Mouse (Mus musculus): ENCODE measurements at regions not wholly inside any gene's neighbourhood (a gene's known extent, or its start where the extent isn't known, plus 50 kb on each side); places are given as distances from the start of the nearest gene placed in this dataset.

GRCm38 (mm10) chr10:51056950-51057349 lies 162.4 kb downstream of the Sim1 start:
- Histone ChIP-seq H3K9me3 (no peaks in the 10 kb centered on the region), H3K4me2 (replicated peaks) (no peak overlapping the region), H3K9ac (no peak overlapping the region), H3K4me1 (peaks cover 6% of the 10 kb centered on the region; the same call in 1 of the 2 replicates), H3K27me3 (no peaks in the 10 kb centered on the region), H3K36me3 (no peaks in the 10 kb centered on the region), H3K4me3 (no peak overlapping the region), H3K27ac (no peak overlapping the region)
- ATAC-seq (ENCODE audit: low FRiP score, low read depth): peak; percentile 71
- WGBS: 20% methylated on average over 1 of the region's 1 CpGs

GRCm38 (mm10) chr10:51058333-51058732 lies 163.8 kb downstream of the Sim1 start:
- no peaks in the 10 kb centered on the region for H3K36me3 ChIP-seq

GRCm38 (mm10) chr10:51101590-51101989 lies 207.0 kb downstream of the Sim1 start:
- no peak for ATAC-seq (ENCODE audit: low FRiP score, low read depth)
- no peak overlapping the region for H3K4me3 ChIP-seq
- H3K4me1 ChIP-seq: 0 out of 2 replicates have a peak, but pooled peaks cover 4% of the 10 kb centered on the region

More at GRCm38 (mm10) chr10:51058333-51058732, 163.8 kb downstream of the Sim1 start:
- Histone ChIP-seq H3K9ac (no peak overlapping the region), H3K4me2 (replicated peaks) (no peak overlapping the region), H3K27ac (no peak overlapping the region), H3K4me3 (no peak overlapping the region), H3K27me3 (no peaks in the 10 kb centered on the region), H3K9me3 (no peaks in the 10 kb centered on the region), H3K4me1 (peaks cover 6% of the 10 kb centered on the region; the same call in 1 of the 2 replicates)
- ATAC-seq (ENCODE audit: low FRiP score, low read depth): no peak
- WGBS: 75% methylated on average over 5 of the region's 5 CpGs

GRCm38 (mm10) chr10:51151833-51152232 lies 257.3 kb downstream of the Sim1 start:
- H3K4me2 ChIP-seq (replicated peaks): no peak overlapping the region
- no peak overlapping the region for H3K4me3 ChIP-seq
- H3K9ac ChIP-seq: no peak overlapping the region
- ATAC-seq (ENCODE audit: low FRiP score, low read depth): no peak
- H3K4me1 ChIP-seq: peaks cover 13% of the 10 kb centered on the region
- H3K27ac ChIP-seq: no peak overlapping the region
- no peaks in the 10 kb centered on the region for H3K36me3 ChIP-seq
- H3K27me3 ChIP-seq: no peaks in the 10 kb centered on the region
- no peaks in the 10 kb centered on the region for H3K9me3 ChIP-seq

More at GRCm38 (mm10) chr10:51101590-51101989, 207.0 kb downstream of the Sim1 start:
- Histone ChIP-seq H3K9me3 (no peaks in the 10 kb centered on the region), H3K36me3 (no peaks in the 10 kb centered on the region), H3K27ac (no peak overlapping the region), H3K9ac (no peak overlapping the region), H3K4me2 (replicated peaks) (no peak overlapping the region), H3K27me3 (no peaks in the 10 kb centered on the region)
- 88% methylated on average over 1 of the region's 1 CpGs for WGBS

GRCm38 (mm10) chr10:51153484-51153985 lies 259.0 kb downstream of the Sim1 start:
- Histone ChIP-seq H3K27ac (no peak overlapping the region), H3K9me3 (no peaks in the 10 kb centered on the region), H3K9ac (no peak overlapping the region), H3K4me1 (peaks cover 13% of the 10 kb centered on the region), H3K27me3 (no peaks in the 10 kb centered on the region), H3K4me3 (peak overlapping the region; percentile 28), H3K36me3 (no peaks in the 10 kb centered on the region), H3K4me2 (replicated peaks) (peak overlapping the region; percentile 61)
- WGBS: 9% methylated on average over 13 of the region's 13 CpGs
- peak; percentile 66; the same call in 1 of the 2 replicates for ATAC-seq (ENCODE audit: low FRiP score, low read depth)

GRCm38 (mm10) chr10:51154016-51154415 lies 259.5 kb downstream of the Sim1 start:
- no peak overlapping the region; the same call in 1 of the 2 replicates for H3K4me3 ChIP-seq
- peaks cover 13% of the 10 kb centered on the region for H3K4me1 ChIP-seq
- no peak overlapping the region for H3K9ac ChIP-seq
- ATAC-seq (ENCODE audit: low FRiP score, low read depth): no peak
- 23% methylated on average over 2 of the region's 2 CpGs for WGBS
- H3K27me3 ChIP-seq: no peaks in the 10 kb centered on the region
- H3K36me3 ChIP-seq: no peaks in the 10 kb centered on the region
- no peak overlapping the region for H3K27ac ChIP-seq
- H3K4me2 ChIP-seq (replicated peaks): peak overlapping the region; percentile 61
- no peaks in the 10 kb centered on the region for H3K9me3 ChIP-seq

- H3K27me3 ChIP-seq: no peaks in the 10 kb centered on the region
- H3K9me3 ChIP-seq: no peaks in the 10 kb centered on the region
- H3K4me2 ChIP-seq (replicated peaks): no peak overlapping the region
- H3K27ac ChIP-seq: no peak overlapping the region
- H3K4me1 ChIP-seq: peaks cover 13% of the 10 kb centered on the region
- ATAC-seq (ENCODE audit: low FRiP score, low read depth): peak; percentile 61; the same call in 1 of the 2 replicates
- no peak overlapping the region for H3K4me3 ChIP-seq
- H3K36me3 ChIP-seq: no peaks in the 10 kb centered on the region
- no peak overlapping the region for H3K9ac ChIP-seq
- 52% methylated on average over 2 of the region's 2 CpGs for WGBS
Observed at GRCm38 (mm10) chr10:51154743-51155142, 260.2 kb downstream of the Sim1 start.

GRCm38 (mm10) chr10:51173619-51174018 lies 279.1 kb downstream of the Sim1 start:
- Histone ChIP-seq H3K27ac (no peak overlapping the region), H3K36me3 (no peaks in the 10 kb centered on the region), H3K4me1 (no peaks in the 10 kb centered on the region), H3K27me3 (no peaks in the 10 kb centered on the region), H3K4me2 (replicated peaks) (no peak overlapping the region), H3K9me3 (no peaks in the 10 kb centered on the region), H3K4me3 (no peak overlapping the region), H3K9ac (no peak overlapping the region)
- ATAC-seq (ENCODE audit: low FRiP score, low read depth): no peak
- 76% methylated on average over 3 of the region's 3 CpGs for WGBS

- no peaks in the 10 kb centered on the region for H3K27me3 ChIP-seq
- 80% methylated on average over 3 of the region's 3 CpGs for WGBS
- H3K9me3 ChIP-seq: no peaks in the 10 kb centered on the region
- no peak overlapping the region for H3K4me2 ChIP-seq (replicated peaks)
- H3K27ac ChIP-seq: no peak overlapping the region
- no peaks in the 10 kb centered on the region for H3K4me1 ChIP-seq
- no peaks in the 10 kb centered on the region for H3K36me3 ChIP-seq
- ATAC-seq (ENCODE audit: low FRiP score, low read depth): no peak
- no peak overlapping the region for H3K9ac ChIP-seq
- H3K4me3 ChIP-seq: no peak overlapping the region
Observed at GRCm38 (mm10) chr10:51175993-51176577, 281.5 kb downstream of the Sim1 start.

GRCm38 (mm10) chr10:51176692-51177091 lies 282.1 kb downstream of the Sim1 start:
- Histone ChIP-seq H3K9me3 (no peaks in the 10 kb centered on the region), H3K4me3 (no peak overlapping the region), H3K27ac (no peak overlapping the region), H3K9ac (no peak overlapping the region), H3K4me1 (no peaks in the 10 kb centered on the region), H3K27me3 (no peaks in the 10 kb centered on the region), H3K4me2 (replicated peaks) (no peak overlapping the region), H3K36me3 (no peaks in the 10 kb centered on the region)
- 59% methylated on average over 3 of the region's 3 CpGs for WGBS
- ATAC-seq (ENCODE audit: low FRiP score, low read depth): no peak

- Histone ChIP-seq H3K4me1 (no peaks in the 10 kb centered on the region), H3K36me3 (no peaks in the 10 kb centered on the region), H3K27me3 (no peaks in the 10 kb centered on the region), H3K9me3 (no peaks in the 10 kb centered on the region), H3K27ac (no peak overlapping the region), H3K9ac (no peak overlapping the region), H3K4me3 (no peak overlapping the region), H3K4me2 (replicated peaks) (no peak overlapping the region)
- no peak for ATAC-seq (ENCODE audit: low FRiP score, low read depth)
- 89% methylated on average over 2 of the region's 2 CpGs for WGBS
Observed at GRCm38 (mm10) chr10:51181752-51182151, 287.2 kb downstream of the Sim1 start.

- no peaks in the 10 kb centered on the region for H3K4me1 ChIP-seq
- no peaks in the 10 kb centered on the region for H3K36me3 ChIP-seq
- H3K4me2 ChIP-seq (replicated peaks): no peak overlapping the region
- no peak overlapping the region for H3K27ac ChIP-seq
- no peaks in the 10 kb centered on the region for H3K9me3 ChIP-seq
- ATAC-seq (ENCODE audit: low FRiP score, low read depth): no peak
- H3K4me3 ChIP-seq: no peak overlapping the region
- H3K27me3 ChIP-seq: no peaks in the 10 kb centered on the region
- H3K9ac ChIP-seq: no peak overlapping the region
- WGBS: 48% methylated on average over 5 of the region's 5 CpGs
Observed at GRCm38 (mm10) chr10:51191407-51192059, 288.9 kb upstream of the Gm49339 start.

Data from limb, embryonic 13.5 days (tissue).